Mouse (Mus musculus) liver, embryonic 14.5 days (tissue): ENCODE measurements at regions not wholly inside any gene's neighbourhood (a gene's known extent, or its start where the extent isn't known, plus 50 kb on each side); places are given as distances from the start of the nearest gene placed in this dataset.

Experiments
- CTCF ChIP-seq: IDR thresholded peaks from 2 replicates; pipeline ENCODE4 v1.5.1; 2016; ENCODE audit warnings: antibody characterized with exemption, low read depth, control low read depth
- EP300 ChIP-seq: IDR thresholded peaks from 2 replicates; pipeline ENCODE4 v1.6.1; 2016; ENCODE audit warnings: antibody characterized with exemption, low read depth

GRCm38 (mm10) chr9:61000232-61000631, 205.9 kb downstream of the Uaca start:
- no peak for TF ChIP-seq CTCF
- TF ChIP-seq EP300, result no peak
